Mouse (Mus musculus): ENCODE measurements around the gene Cfd.

GRCm38 (mm10) chr10:79860079-79860911, 30.4 kb upstream of the Cfd start:
- no peak for TF ChIP-seq CTCF (IDR thresholded peaks at IDR 0.05; ENCODE audit: low read depth, low read length)
- no peak for TF ChIP-seq POLR2A (IDR thresholded peaks at IDR 0.05; ENCODE audit: insufficient read depth, low read length)
